Mouse (Mus musculus) kidney, postnatal 14 days (tissue): ENCODE data around the gene Bhlhe23.

Experiments
- DNase-seq: peaks from one replicate; pipeline ENCODE4 v3.0.0; 2022; ENCODE audit warnings: mixed read lengths

The Bhlhe23 gene

DNA sequence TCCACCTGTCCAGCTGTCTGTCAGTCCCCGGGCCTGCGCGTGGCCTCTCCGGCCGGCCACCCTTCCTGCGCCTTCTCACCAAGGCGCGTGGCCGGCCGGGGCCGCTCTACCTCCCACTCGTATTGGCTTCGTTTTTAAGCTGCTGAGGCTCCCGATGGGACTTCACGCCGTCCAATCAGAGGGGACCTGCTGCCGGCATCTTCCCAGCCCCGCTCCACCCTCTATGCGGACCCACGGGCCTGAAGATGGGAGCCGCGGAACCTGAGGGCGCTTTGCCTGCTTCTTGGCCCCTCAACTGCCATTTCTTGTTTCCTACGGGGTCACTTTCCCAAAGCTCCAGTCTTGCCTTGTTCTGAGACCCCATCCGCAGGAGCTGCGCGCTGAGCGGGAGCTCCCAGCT, at the start of gene Bhlhe23:
Gene Bhlhe23 (minus strand): TSS at position 108 of the 400 bp plus-strand sequence.
- DNase-seq, result no peak

DNA sequence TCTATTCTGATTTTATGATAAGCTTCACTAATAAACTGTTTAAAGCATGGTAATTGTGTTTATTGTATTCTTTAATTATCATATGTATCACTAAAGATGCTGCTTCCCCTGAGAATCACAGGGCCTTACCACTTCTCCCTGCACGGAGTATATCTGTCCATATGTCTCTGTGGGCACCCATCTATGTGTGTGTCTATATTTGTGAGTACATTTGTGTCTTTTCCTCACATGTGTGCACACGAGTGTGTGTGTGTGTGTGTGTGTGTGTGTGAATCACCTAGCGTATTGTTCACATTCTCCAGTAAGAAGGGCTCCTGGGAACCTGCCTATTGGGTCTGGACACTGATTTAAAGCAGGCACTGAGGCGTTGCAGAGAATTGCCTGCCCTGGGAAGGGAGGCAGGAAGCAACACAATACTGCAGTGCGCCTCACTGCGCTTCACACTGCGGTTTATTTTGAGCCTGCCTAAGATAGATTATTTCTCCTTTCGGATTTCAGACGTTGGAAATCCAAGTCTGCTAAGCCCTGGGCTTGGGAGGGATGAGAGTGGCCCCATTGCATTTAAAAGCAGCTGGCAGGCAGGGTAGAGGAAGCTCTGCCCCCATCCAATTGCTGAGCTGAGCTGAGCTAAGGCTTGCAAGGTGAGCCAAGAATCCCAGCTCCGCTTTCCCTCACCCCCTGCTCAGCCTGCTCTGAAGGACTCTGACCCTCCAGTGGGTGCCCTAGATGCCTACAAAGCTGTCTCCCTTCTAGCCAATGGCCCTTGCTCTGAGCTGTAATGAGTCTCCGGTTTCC, 48.6 kb upstream of the Bhlhe23 start:
- DNase-seq, result peak; percentile 51

DNA sequence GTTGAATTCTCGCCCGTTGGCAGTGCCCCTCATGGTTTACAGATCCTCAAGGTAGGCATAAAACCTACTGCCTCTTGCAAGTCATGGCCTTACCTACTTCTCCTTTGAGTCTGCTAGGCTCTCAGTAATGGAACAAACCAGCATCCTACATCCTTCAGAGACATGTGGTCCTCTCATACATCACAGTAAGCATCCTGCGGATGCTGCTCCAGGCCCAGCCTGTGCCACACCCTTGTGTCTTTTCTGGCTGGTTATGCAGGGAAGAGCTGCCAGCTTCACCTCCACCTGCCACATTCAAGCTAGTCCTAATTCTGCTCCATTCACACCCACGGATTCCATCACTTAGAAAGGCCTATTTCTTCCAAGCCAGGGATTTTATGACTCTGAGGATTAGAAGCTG, 48.0 kb upstream of the Bhlhe23 start:
- DNase-seq, result no peak

DNA sequence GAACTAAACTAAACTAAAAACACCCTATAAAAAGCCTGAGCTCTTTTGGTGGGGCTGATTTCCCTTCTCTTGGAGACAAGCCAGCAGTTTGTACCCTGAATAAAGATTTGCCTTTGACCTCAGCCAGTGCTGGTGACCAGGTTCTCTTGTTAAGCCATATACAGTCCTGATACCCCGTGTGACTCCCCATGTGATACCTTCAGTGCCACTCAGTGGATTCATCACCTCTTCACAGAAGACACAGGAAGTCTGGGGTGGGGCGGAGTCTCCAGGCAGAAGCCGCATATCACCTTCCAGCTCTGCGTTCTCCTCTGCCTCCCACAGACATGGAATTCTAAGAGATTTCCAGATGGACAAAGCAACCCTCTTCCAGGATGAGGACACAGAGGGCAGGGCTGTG, 47.4 kb upstream of the Bhlhe23 start:
- DNase-seq, result no peak

DNA sequence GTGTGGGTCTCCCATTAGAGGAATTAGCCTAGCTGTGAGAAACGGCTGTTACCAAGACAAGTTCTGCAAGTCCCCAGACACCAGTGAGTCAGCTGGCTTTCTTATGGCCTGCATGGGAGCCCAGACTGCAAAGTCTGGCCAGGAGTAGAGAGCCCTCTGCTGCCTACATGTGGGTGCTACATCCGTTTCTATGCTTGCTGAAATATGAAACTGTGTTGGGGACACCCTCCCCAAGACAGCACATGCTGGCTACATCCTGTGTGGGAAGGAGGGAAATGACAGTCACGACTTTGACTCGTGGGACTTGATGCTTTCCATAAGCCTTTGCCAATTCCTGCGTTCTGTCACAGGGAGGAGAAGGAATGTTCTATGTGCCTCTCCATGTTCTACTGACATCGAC, 45.8 kb upstream of the Bhlhe23 start:
- peak; percentile 31 for DNase-seq

DNA sequence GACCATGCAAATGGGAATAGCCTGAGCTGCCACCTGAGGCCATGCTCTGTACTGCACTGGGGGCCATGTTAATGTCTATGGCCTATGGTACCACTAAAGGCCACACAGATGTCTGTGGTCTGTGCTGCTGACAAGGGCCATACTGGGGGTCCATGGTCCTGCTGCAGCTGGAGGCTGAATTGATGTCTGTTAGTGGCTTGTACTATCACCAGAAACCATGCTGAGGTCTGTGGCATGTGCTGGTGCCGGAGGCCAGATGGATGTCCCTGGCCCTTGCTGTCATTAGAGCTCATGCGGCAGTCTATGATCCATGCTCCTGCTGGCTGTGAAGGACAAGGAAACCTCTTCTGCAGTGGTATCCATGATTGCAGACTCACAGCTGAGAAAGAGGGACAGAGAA, 42.8 kb upstream of the Bhlhe23 start:
- no peak for DNase-seq

DNA sequence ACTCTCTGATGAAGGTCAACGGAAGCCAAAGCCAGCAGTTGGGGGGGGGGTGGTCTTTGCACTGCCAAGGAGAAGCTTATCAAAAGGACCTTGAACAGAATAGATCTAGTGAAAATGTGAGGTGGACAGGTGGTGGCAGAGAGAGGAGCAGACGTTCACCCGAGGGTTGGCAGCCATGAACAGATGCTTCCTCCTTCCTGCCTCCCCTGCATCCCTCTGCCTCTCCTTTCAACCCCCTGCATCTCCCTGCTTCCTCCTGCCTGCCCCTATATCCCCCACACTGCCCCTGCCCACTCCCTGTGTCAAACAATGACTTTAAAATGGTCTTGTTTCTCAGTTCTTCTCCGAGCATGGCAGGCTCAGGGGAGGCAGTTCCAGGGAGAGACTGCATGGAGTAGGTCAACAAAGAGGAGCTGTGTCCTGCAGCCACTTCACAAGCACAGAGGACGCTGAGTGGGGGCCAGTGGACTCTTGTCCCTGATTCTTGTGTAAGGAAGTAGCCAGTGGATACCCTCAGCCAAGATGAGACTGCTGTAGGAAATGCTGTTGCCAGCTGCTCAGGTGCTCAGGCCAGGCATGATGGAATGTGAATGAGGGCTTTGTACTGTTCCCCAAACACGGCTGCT, 39.9 kb upstream of the Bhlhe23 start:
- DNase-seq, result no peak

DNA sequence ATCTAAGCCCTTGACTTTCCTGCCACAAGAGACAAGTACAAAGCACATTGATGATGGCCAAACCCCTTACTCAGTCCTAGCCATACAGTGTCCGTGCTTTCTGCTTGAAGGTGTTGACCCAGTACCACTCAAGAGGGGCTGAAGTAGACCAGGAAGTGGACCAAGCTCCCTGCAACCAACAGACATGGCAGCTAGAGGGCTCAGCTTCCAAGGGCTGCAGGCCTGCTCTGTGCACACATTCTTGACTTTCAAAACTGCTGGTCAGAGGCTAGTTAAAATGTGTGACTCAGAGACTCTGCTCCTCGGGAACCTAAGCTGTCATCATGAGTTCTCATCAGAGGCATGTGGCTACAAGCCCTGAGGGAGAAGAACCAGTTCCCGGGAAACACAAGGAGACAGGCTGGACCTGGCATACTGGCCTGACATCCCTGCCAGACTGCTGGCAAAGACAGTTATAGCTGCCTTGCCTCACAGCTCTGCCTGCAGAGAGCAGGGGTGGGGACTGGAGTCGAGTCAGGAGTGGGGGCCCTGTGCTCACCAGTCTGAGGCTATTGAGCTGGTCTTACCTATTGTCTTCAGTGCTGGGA, 37.4 kb upstream of the Bhlhe23 start:
- DNase-seq, result no peak

DNA sequence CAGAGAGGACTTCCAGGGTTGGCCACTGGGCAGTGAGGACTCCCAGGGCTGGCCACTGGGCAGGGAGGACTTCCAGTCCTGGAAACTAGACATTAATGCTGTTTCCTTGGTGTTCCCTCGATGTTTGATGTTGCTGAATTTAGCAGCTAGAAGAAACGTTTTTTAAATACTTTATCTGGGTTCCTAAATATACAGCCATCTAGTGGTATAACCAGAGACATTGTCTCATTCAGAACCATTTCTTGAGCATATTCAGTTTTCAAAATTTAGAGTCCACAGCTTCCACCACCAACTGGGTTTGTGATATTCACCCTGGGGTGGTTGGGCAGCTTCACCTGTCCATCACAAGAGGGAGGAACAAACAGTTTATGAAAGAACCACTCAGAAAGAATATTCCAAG, 34.3 kb upstream of the Bhlhe23 start:
- no peak for DNase-seq

DNA sequence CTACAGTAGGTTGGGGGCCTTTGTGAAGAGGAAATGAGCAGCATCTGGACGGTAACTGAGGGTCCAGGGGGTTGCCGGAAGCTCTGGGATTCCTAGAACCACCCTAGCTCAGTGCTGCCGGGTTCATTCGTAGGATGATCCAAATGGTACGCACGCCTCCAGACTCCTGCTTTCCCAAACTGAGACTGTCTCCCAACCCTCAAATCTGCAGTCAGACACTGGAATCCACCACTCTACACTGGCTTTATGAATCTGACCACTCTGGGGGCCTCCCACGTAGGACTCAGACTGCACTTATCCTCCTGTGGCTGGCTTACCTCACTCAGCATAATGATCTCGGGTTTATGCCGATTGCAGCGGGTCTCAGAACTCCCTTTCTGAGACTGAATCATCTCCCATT, 32.8 kb upstream of the Bhlhe23 start:
- no peak for DNase-seq

DNA sequence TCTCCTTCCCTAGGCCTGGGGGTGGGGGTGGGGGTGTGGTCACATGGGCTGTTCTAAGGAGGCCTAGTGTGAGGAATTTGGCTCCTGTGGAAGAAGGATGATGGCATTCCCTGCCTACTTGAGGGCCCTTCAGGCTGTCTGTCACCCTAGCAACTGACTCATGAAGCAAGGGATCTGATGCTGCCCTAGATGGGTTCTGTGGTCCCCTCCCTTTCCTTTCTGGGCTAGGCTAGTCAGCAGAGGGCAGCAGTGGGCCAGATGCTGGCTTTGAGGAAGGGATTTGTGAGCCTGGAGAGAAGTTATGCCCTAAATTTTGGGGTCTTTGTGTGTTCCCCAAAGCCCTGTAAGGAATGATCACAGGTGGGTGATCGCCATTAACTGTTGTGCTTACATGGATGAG, 29.3 kb upstream of the Bhlhe23 start:
- DNase-seq, result no peak

DNA sequence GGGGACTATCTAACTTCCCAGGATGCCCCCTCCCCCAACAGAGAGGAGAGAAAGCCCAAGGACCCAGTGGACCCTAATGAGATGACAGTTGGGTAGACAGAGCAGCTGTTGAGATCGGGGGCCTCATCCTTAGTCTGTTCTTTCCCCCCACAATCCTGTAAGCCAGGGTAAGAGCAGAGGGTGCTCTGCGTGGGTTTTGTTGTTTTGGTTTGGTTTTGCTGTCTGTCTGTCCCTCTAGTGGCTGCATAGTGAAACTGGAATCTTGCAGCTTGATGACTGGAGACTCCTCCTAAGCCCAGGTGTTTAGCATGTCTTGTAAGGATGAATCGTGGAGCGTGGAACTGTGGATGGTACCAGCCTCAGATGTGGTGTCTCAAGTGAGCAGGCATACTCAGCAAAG, 19.3 kb upstream of the Bhlhe23 start:
- DNase-seq, result no peak

DNA sequence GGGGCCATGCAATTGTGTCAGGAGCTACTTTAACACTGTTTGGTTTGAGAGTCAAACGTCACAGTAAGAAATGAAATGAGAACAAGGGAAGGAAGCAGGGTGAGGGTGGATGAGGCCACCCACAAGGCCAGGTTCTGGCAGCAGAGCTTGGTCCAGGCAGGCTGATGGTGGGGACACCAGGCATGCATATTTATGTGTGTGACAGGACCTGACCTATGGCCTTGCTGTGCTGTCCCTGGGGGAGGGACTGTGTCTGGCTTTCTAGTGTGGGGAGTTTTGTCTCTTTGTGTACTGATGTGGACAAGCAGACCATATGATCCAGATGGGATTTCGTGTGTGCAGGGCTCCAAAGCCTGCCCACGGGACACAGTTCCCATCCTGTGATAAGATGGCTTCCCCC, 18.9 kb upstream of the Bhlhe23 start:
- DNase-seq, result no peak

DNA sequence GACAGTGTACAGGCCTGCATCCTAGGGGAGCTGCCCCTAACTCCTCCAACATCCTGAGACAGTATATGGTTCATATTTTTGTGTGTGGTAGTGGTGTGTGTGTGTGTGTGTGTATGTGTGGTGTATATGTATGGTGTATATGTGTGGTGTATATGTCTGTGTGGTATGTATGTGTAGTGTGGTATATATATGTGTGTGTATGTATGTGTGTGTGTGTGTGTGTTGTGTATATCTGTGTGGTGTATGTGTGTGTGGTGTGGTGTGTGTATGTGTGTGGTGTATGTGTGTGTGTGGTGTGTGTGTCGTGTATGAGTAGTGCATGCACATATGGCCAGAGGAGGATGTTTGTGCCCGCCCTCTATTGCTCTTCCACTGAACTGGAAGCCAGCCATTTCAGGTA, 17.7 kb upstream of the Bhlhe23 start:
- DNase-seq, result no peak

DNA sequence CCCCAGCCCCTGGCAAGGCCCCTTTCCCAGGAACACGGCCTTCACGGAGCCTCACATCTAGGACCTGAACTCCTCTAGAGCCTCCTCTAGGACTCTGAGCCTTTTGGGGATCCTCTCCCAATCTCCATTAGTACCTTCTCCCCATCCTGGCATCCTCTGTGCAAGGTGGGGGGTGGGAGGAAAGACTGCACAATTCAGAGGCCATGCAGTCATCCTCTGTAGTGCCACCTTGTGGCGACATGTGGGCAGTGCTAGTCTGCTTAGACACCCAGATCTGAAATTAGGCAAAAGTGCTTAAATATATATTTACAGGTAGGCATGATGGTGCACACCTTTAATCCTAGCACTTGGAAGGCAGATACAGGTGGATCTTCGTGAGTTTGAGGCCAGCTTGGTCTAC, 15.0 kb upstream of the Bhlhe23 start:
- DNase-seq, result peak; percentile 47

DNA sequence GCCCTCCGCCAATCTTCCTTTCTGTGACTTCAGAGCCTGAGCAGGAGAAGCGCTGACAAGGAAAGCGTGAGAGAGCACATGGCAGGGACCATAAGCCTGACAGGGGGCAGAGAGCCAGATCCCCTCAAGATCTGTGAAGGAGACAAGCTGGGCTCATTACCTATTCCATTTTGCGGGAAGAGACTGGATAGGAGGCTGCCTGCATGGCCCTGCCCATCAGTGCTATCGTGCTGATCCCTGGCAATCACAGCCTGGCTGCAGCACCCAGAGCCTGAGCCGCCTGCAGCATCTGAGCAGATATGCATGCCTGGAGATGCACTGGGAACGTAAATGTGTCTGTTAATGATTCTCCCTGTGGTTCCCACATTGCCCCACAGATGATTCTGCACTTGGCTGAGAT, 12.1 kb upstream of the Bhlhe23 start:
- DNase-seq, result peak; percentile 28

DNA sequence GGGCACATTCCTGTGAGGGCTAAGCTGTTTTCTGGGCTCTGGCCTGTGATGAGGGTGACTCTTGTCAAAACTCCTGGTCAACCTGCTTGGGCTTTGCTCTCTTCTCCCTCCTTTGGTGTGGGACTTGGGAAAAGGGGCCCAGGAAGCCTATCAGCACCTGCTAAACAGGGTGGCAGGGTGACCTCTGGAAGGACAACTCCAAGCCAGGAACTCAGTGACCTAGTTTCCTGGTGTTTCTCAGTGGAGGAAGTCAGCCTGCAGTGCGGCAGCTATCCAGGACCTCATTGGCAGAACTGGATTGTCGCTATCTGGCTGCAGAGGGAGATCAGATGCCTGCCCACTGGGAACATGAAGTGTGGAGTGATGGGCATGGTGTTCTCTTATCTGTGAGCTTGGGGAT, 11.7 kb upstream of the Bhlhe23 start:
- DNase-seq, result no peak

DNA sequence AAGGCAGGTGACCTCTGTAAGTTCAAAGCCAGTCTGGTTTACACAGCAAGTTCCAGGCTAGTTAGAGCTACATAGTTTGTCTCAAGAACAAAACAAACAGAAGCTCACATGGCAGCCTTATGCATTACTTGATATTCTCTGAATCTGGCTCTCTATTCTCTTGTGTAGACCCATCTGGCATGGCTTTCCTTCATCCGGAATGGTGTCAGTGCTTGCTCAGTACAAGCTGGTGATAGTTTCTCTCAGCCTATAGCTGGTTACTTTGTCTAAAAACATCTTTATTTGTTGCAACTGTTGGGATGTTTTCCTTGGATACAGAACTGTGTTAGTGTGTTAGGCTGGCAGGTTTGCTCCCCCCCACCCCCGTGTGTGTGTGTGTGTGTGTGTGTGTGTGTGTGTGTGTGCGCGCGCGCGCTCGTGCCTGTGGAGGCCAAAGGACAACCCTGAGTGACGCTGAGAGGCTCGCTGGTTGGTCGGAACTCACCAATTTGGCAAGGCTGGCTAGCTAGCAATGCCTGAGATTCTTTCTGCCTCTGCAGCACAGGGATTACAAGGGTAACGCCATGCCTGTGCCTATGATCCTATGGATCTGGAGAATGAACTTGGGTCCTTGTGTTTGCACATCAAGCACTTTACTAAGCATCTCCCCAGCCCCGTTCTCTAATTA, 11.0 kb upstream of the Bhlhe23 start:
- DNase-seq, result no peak

DNA sequence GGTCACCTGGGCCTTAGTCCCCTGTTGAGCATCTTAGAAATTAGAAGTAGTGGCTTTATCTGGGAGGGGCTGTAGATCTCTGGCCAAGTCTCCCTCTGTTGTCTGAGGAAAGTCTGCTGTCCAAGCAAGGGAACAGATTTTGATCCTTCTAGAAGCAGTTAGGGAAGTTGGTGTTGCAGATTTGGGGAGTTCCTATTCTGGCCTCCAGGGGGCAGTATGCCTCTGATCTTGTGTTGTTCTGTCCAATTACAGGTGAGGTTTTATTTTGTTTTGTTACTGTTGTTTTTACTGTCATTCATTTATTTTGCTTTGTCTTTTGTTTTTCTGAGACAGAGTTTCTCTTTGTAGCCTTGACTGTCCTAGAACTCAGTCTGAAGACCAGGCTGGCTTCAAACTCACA, 10.0 kb upstream of the Bhlhe23 start:
- DNase-seq, result peak; percentile 30

DNA sequence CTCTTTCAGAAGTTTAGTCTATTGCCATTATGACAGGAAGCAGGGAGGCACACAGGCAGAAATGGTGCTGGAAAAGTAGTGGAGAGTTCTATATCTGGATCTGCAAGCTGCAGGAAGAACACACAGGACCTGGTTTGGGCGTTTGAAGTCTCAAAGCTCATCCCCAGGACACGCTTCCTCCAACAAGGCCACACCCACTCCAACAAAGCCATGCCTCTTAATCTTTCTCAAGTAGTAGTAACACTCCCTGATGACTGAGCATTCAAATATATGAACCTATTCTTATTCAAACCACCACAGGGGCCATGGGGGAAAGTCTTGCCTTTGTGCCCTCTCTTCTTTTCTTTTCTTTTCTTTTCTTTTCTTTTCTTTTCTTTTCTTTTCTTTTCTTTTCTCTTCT, 3.6 kb upstream of the Bhlhe23 start:
- DNase-seq, result no peak

DNA sequence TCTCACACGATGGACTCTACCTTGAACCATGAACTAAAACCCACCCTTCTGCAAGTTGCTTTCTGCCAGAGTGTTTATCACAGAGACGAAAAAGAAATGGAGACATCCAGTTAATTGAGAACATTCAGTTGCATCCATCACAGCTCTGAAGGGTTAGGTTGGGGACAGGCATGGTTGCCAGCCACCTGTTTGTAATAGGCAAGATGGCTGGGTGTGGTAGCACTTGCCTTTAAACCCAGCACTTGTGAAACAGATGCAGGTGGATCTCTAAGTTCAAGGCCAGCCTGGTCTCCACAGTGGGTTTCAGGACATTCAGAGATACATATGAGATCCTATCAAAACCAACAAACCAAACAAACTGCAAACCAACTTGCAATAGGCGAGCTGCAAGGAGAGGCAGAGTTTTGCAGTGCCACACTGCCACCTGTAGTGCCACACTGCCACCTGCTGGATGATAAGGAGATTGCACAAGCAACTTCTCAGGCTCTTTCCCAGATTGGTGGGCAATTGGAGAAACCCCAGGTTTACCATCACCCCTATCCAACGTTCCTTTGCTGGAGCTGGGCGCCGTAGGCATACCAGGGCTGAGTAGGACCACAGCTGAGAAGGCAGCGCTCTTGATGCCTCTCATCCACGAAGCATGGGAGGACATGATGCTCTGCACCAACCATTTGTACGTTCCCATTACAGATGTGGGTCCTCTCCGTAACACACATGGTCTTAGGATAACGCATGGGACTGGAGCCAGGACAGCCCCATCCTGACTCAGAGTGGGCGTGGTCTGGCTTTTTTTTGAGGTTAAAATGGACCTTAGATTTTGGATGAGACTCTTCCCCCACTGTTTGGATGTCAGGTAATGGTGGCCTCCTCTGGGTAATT, 2.8 kb upstream of the Bhlhe23 start:
- peak; percentile 46 for DNase-seq

DNA sequence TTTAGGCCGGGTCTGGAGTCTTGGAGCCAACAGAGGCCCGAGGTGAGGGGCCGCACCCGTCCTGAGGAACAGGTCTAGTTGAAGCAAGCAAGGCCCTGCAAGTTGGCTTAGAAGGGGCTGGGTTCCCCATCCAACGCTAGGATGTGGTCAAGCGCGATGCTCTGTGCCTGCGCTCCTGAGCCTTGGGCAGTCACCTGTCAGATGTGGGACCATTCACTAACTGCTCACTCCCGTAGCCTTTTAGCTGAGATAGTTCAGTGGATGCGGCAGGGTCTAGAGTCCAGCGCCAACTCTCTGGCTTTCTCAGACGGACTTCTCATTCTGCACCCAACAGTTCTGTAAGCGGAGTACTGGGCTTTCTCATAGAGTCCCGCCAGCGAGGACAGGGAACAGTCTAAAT, 1.1 kb downstream of the Bhlhe23 start:
- DNase-seq, result no peak

DNA sequence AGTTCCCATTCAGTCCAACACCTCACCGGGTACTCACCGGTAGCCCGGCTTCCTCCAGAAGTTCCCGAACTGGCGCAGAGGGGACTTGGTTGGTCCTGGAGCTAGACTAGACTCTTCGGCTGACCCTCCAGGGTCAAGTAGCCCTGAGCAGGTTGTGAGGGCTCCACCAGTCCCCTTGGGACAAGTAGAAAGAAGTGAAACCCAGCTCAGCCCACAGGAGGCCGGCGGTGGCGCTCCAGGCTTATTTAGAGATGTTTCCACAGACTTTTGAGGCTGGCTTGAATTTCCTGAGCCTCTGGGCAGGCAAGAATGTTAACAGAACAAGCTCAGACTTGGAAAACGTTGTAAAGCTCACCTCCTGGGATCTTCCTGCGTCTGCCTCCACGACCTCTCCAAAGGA, 1.5 kb downstream of the Bhlhe23 start:
- DNase-seq, result no peak
